Mouse (Mus musculus): ENCODE results near the gene Tubb4b. TPM values are rescaled to one million over a fixed set of nuclear protein-coding genes. Genes with fewer than 3 reads are reported as not detected.
A peak's percentile ranks its signal among the peaks of the same experiment; 100 is the strongest.

The Tubb4b gene
- polyA plus RNA-seq, 1 experiment from 2014 or later = 600 TPM

DNA sequence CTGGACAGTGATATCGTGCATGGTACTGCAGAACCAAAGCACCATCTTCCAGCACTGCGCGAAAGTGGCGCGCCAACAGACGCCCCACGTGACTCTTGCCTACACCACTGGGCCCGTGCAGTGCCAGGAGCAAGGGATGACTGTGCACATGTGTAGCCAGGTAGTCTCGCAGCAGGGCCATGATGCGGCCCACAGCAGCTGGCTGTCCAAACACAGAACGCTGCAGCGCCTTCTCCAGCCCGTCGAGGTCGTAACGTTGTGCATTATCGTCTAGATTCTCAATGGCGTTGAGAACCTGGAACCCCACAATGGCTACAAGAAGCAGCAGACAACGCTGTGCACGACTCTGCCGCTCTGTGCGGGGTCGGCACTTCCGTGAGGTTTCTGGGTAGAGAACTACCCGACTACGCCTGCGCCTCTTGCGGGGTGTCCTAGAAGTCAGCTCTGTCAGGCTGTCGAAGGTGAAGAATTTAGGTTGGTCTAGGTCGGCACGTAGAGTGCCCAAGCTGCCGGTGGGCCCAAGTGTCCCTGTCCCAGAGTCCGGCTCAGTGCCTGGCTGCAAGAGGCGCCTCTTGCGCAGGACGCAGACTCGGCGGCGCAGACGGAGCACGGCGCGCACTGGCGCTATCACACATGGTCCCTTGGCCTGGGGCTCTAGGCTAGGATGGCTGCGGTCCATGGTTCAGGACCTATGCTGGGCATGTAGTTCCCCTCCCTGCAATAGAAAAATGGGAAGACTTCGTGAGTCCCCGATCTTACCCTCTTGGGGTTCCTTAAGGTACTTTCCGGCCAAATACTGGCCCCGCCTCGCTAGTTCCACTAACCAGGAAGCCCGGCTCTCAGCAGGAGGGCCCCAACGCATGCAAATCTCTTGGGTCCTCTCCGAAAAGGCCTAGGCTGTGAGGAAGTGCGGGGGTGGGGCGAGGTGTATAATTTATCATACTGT, 29.0 kb downstream of the Tubb4b start:
- ATAC-seq = peak; percentile 59
- Histone ChIP-seq H3K9ac (peak overlapping the region; percentile 51), H3K4me1 (replicated peaks) (peaks cover 30% of the 10 kb centered on the region), H3K36me3 (peaks cover 9% of the 10 kb centered on the region), H3K4me2 (replicated peaks) (peak overlapping the region; percentile 65), H3K27ac (peak overlapping the region; percentile 87), H3K27me3 (replicated peaks) (0 out of 2 replicates have a peak, but pooled peaks cover 4% of the 10 kb centered on the region), H3K9me3 (no peaks in the 10 kb centered on the region), H3K4me3 (replicated peaks) (peak overlapping the region; percentile 40)
- 18% methylated on average over 55 of the region's 55 CpGs for WGBS

DNA sequence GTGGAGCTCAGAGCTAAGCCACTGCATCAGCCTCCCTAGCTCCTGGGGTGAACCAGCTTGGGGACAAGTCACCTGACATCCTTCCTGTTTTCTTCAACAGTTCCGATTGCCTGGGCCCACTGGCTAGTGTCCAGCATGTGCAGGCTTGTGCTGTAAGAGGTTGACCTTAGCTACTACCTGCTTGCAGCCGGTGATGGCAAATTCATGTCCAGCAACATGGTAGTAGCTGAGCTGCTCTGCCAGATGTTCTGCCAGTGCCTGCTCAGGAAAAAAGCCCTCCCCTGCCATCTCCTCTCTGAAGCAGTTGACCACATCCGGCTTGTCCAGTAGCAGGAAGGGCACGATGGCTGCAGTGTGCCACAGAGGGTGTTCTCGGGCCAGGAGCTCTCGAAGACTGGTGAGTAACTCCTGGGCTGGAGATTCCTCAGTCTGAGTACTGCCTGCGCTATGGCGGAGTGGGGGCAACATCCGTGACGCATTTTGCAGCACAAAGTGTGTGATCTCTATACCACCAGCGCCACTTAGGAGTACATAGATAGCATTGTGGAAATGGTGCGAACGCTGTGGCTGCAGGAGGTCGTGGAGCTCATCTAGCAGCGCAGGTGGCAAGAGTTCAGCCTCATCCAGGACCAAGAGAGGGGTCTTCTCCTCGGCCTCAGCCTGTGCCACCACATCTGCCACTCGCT, 29.9 kb downstream of the Tubb4b start:
- Histone ChIP-seq H3K4me3 (replicated peaks) (peak overlapping the region; percentile 40; the same call in 1 of the 2 replicates), H3K4me1 (replicated peaks) (peaks cover 30% of the 10 kb centered on the region), H3K27ac (peak overlapping the region; percentile 87; the same call in 1 of the 2 replicates), H3K9ac (peak overlapping the region; percentile 51; the same call in 1 of the 2 replicates), H3K9me3 (no peaks in the 10 kb centered on the region), H3K36me3 (peaks cover under 1% of the 10 kb centered on the region; the same call in 1 of the 2 replicates), H3K4me2 (replicated peaks) (peak overlapping the region; percentile 65), H3K27me3 (replicated peaks) (0 out of 2 replicates have a peak, but pooled peaks cover 4% of the 10 kb centered on the region)
- ATAC-seq = no peak
- WGBS = 81% methylated on average over 17 of the region's 17 CpGs

DNA sequence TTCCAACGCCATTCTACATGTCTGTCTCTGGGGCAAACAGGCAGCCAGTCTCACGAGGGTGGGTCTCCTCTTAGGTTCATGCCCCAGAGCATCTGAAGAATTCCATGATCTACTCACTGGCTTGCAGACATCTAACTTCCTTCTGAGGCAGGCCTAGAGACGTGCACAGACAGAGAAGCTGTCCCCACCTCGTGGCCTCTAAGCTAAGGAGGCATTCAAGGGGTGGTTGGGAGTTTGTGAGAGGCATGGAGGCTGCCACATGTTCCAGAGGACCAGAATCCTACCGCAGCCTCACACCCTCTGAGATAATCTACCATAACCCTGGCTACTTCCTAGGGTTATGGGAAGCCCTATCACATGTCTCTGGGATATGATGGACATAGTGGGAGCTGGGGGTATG, 30.5 kb downstream of the Tubb4b start:
- no peak overlapping the region for H3K4me3 ChIP-seq (replicated peaks)
- H3K9ac ChIP-seq = no peak overlapping the region
- 68% methylated on average over 5 of the region's 5 CpGs for WGBS
- H3K36me3 ChIP-seq = no peaks in the 10 kb centered on the region
- peak overlapping the region; percentile 65 for H3K4me2 ChIP-seq (replicated peaks)
- ATAC-seq = no peak
- H3K4me1 ChIP-seq (replicated peaks) = peaks cover 30% of the 10 kb centered on the region
- H3K27me3 ChIP-seq (replicated peaks) = 0 out of 2 replicates have a peak, but pooled peaks cover 4% of the 10 kb centered on the region
- no peaks in the 10 kb centered on the region for H3K9me3 ChIP-seq
- peak overlapping the region; percentile 87; the same call in 1 of the 2 replicates for H3K27ac ChIP-seq

DNA sequence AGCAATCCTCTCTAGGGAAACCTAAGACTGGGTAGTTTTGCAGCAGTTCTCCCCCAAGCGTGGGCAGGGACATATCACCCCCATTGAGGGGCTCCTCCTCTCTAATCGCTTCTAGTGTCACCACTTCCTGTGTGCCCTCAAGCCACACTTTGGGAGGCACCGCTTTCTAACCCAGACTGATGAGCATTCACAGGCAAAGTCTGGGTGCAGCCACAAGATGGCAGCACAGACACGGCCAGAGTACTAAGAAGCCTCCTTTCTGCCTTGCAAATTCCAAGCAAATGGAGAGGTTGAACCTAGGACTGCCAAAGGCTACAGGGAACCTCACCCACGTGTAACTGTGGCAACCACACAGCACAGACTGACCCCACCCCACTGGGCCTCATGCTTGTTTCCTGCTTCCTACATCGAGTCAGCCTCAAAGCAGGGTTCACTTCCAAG, 31.2 kb downstream of the Tubb4b start:
- Histone ChIP-seq H3K9me3 (no peaks in the 10 kb centered on the region), H3K27ac (peak overlapping the region; percentile 87; the same call in 1 of the 2 replicates), H3K4me2 (replicated peaks) (peak overlapping the region; percentile 65), H3K4me3 (replicated peaks) (no peak overlapping the region; the same call in 1 of the 2 replicates), H3K36me3 (no peaks in the 10 kb centered on the region), H3K4me1 (replicated peaks) (peaks cover 30% of the 10 kb centered on the region), H3K9ac (no peak overlapping the region), H3K27me3 (replicated peaks) (0 out of 2 replicates have a peak, but pooled peaks cover 4% of the 10 kb centered on the region)
- 0% methylated on average over 6 of the region's 6 CpGs for WGBS
- peak; percentile 80 for ATAC-seq

DNA sequence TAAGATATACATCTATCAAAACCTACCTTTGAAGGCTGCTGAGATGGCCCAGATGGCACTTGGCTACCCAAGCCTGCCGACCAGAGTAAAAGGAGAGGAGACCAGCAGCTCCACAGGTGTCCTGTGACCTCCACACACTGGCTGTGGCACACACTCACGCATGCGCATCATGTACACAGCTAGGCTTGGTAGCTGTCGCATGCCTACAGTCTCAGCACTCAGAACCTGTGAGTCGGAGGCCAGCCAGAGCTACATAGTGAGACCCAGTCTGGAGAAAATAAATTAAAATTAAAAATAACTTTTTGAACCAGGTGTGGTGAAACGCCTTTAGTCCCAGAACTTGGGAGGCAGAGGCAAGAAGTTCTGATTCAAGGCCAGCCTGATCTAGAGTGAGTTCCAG, 36.7 kb downstream of the Tubb4b start:
- no peaks in the 10 kb centered on the region for H3K36me3 ChIP-seq
- H3K9ac ChIP-seq = no peak overlapping the region
- no peak overlapping the region for H3K4me2 ChIP-seq (replicated peaks)
- H3K4me1 ChIP-seq (replicated peaks) = peaks cover 12% of the 10 kb centered on the region
- no peak overlapping the region for H3K4me3 ChIP-seq (replicated peaks)
- no peak for ATAC-seq
- peaks cover 10% of the 10 kb centered on the region for H3K27me3 ChIP-seq (replicated peaks)
- 81% methylated on average over 6 of the region's 6 CpGs for WGBS
- H3K27ac ChIP-seq = no peak overlapping the region
- H3K9me3 ChIP-seq = no peaks in the 10 kb centered on the region

DNA sequence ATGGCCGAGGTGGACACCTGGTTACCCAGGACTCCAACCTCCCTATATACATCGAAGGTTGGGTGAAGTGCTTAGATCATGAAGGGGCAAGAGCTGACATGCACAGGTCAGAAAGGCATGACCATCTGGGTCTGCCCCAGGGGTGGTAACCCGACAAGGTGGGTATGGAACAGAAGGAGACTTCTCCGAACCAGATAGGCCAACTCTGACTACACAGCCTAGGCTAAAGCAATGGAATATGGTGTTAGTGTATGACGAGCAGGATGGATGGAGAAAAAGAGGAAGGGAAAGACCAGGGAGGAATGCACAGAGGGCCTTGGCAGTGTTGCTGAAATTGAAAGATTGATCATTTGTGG, 37.9 kb downstream of the Tubb4b start:
- H3K36me3 ChIP-seq = no peaks in the 10 kb centered on the region
- no peak overlapping the region for H3K9ac ChIP-seq
- no peak overlapping the region for H3K27ac ChIP-seq
- ATAC-seq = no peak
- H3K4me2 ChIP-seq (replicated peaks) = peak overlapping the region; percentile 96
- peaks cover 14% of the 10 kb centered on the region for H3K27me3 ChIP-seq (replicated peaks)
- peak overlapping the region; percentile 49; the same call in 1 of the 2 replicates for H3K4me3 ChIP-seq (replicated peaks)
- no peaks in the 10 kb centered on the region for H3K9me3 ChIP-seq
- WGBS = 36% methylated on average over 5 of the region's 5 CpGs
- H3K4me1 ChIP-seq (replicated peaks) = peaks cover 11% of the 10 kb centered on the region

DNA sequence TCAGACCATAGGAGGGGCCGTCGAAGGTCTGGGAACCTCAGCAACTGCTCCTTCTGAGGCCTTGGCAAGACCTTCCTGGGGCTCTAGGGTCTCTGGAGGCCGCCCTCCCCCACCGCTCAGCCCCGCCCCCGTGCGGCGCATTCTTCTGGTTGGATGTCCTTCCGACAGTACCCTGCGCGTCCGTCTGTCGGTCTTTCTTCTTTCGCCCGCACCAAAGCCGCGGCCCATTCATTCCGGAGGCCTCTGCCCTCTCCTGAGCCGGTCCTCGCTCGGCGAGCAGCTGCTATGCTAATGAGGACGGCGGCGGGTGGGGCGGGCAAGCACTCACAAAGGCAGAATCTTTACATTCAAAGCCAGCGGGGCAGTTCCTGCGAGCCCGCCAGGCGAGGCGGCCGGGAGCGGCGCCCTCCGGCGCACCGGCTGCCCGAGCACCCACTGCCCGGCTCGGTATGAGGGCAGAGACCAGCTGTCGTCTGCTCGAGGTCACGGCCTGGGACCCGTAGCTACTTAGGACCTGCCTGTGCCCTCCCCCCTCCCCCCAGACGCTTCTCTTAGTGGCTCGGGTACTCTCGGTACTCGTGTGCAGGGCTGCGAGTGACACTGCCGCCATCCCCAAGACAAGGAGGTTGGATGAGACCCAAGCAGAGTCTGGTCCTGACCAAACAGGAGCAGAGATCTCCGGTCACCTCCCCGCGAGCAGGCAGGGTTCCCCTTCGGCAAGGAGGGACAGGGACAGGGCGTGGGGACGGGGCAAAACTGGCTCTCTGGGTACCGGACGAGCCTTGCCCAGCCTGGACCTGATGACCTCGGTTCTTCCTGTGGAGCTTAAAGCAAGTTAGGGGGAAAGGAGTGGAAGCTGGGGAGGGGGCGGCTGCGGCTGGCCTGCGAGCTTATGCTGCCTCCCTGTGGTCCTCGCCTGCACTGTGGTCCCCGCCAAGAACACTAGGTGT, 38.6 kb downstream of the Tubb4b start:
- Histone ChIP-seq H3K9me3 (no peaks in the 10 kb centered on the region), H3K4me2 (replicated peaks) (peak overlapping the region; percentile 96), H3K36me3 (no peaks in the 10 kb centered on the region), H3K4me3 (replicated peaks) (peak overlapping the region; percentile 49), H3K27me3 (replicated peaks) (peaks cover 18% of the 10 kb centered on the region), H3K27ac (peak overlapping the region; percentile 70), H3K9ac (peak overlapping the region; percentile 61), H3K4me1 (replicated peaks) (peaks cover 15% of the 10 kb centered on the region)
- WGBS = 1% methylated on average over 64 of the region's 64 CpGs
- ATAC-seq = peak; percentile 65

DNA sequence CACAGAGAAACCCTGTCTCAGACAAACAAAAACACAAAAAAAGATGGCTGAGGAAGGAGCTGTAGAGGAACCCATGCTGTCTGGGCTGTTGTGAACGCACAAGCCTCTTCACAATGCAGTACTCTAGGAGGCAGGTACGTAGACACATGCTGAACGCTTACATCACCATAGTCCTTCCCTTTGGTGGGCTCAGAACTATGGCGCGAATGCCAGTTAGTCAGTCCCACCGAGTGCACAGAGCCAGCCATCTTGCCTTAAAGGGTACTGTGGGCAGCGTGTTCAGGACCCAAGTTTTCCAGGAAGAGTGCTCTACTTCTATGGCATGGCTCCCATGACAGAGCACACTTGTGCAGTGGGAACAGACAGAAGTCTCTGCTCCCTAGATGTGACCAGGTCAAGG, 40.0 kb downstream of the Tubb4b start:
- Histone ChIP-seq H3K4me2 (replicated peaks) (no peak overlapping the region), H3K27ac (no peak overlapping the region), H3K36me3 (no peaks in the 10 kb centered on the region), H3K4me1 (replicated peaks) (peaks cover 27% of the 10 kb centered on the region), H3K9me3 (no peaks in the 10 kb centered on the region), H3K27me3 (replicated peaks) (peaks cover 28% of the 10 kb centered on the region), H3K9ac (no peak overlapping the region), H3K4me3 (replicated peaks) (no peak overlapping the region)
- WGBS = 92% methylated on average over 7 of the region's 7 CpGs
- no peak for ATAC-seq

DNA sequence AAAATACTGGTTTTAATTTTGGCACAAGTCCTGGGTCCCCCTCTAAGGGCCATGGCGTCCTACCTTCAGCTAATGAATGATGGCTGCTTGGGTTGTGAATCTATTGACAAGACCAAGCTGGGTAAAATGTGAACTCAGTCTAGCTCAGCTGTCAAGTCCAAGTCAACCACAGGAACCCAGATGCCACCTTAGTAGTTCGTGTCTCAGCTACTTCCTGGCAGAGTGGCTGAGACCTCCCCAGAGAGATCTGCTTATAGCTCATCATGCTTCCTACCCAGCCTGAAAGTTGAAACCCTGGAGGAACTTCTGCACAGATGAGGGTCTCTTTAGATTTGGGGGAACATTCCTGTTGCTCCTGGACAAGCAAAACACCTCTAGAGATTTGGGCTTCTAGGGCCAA, 41.2 kb downstream of the Tubb4b start:
- Histone ChIP-seq H3K4me2 (replicated peaks) (peak overlapping the region; percentile 42; the same call in 1 of the 2 replicates), H3K27me3 (replicated peaks) (peaks cover 34% of the 10 kb centered on the region), H3K27ac (no peak overlapping the region), H3K9me3 (no peaks in the 10 kb centered on the region), H3K4me1 (replicated peaks) (peaks cover 34% of the 10 kb centered on the region), H3K4me3 (replicated peaks) (no peak overlapping the region), H3K36me3 (no peaks in the 10 kb centered on the region), H3K9ac (no peak overlapping the region)
- ATAC-seq = no peak
- 70% methylated on average over 2 of the region's 2 CpGs for WGBS

DNA sequence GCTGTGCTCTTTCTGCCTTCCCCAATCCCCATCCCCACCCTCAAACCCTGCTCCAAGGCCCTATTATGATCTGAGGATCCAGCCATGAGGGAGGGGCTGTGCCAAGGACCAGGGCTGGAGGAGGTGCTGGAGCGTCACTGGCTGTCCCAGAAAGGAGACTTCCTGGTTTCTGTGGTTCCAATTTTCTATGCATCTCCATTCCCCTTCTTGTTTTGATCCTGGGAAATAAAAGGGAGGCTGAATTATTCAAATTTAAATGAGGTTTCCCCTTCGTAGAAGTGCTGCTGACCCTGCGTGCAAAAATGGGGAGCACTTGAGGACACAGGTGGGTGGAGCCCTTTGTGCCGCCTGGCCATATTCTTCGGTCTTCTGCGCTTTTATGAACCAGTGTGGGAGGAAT, 41.8 kb downstream of the Tubb4b start:
- Histone ChIP-seq H3K9ac (no peak overlapping the region), H3K36me3 (no peaks in the 10 kb centered on the region)

DNA sequence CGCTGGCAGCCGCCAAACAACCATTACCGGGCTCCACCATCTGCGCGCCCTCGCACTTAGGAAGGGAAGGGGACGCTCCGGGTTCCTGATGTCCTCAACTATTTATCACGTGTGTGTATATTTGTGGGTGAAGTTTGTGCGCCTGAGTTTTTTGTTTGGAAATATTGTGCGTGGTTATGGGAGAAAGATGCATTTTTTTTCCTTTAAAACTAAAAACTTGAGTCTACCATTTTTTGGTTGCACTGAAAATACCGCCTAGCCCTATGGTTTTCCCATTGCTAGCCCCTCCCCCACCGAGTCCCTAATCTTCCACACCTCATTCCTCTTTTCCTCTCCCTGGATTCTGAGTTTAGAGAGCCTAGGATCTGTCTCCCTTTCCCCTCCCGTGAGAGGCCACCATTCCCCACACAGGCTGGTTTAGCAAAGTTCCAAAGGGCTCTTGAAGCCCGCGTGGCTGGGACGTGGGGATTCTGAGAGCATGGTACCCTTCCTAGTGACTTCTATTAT, 42.6 kb downstream of the Tubb4b start:
- H3K9me3 ChIP-seq = no peaks in the 10 kb centered on the region
- 1% methylated on average over 17 of the region's 17 CpGs for WGBS
- no peaks in the 10 kb centered on the region for H3K36me3 ChIP-seq
- no peak for ATAC-seq
- peaks cover 40% of the 10 kb centered on the region for H3K27me3 ChIP-seq (replicated peaks)
- peak overlapping the region; percentile 95 for H3K27ac ChIP-seq
- H3K4me2 ChIP-seq (replicated peaks) = peak overlapping the region; percentile 91
- peak overlapping the region; percentile 68 for H3K4me3 ChIP-seq (replicated peaks)
- peaks cover 48% of the 10 kb centered on the region for H3K4me1 ChIP-seq (replicated peaks)
- H3K9ac ChIP-seq = peak overlapping the region; percentile 42

More for the DNA sequence above, 41.8 kb downstream of the Tubb4b start:
- H3K9me3 ChIP-seq = no peaks in the 10 kb centered on the region
- H3K27me3 ChIP-seq (replicated peaks) = peaks cover 40% of the 10 kb centered on the region
- no peak overlapping the region for H3K27ac ChIP-seq
- peak overlapping the region; percentile 68 for H3K4me3 ChIP-seq (replicated peaks)
- no peak for ATAC-seq
- WGBS = 34% methylated on average over 6 of the region's 6 CpGs
- H3K4me2 ChIP-seq (replicated peaks) = peak overlapping the region; percentile 42
- H3K4me1 ChIP-seq (replicated peaks) = peaks cover 41% of the 10 kb centered on the region

Measured in intestine, embryonic 15.5 days (tissue).